Mouse (Mus musculus): Measurements from ENCODE around the gene Cacna1d.

GRCm38 (mm10) chr14:30168902-30169301 is 322.4 kb downstream of the Cacna1d start:
- no peak for TF ChIP-seq CTCF (IDR thresholded peaks at IDR 0.05 in 2 of 3, conservative IDR thresholded peaks at IDR 0.05 in 1 of 3; ENCODE audit: control insufficient read depth in 1 of 3, insufficient read depth in 1 of 3, low read depth in 2 of 3, low read length in 3 of 3, poor library complexity in 1 of 3, severe bottlenecking in 1 of 3)
- no peak for TF ChIP-seq POLR2AphosphoS2 (IDR thresholded peaks at IDR 0.05; ENCODE audit: low read length)
- no peak for TF ChIP-seq UBTF (IDR thresholded peaks at IDR 0.05; ENCODE audit: borderline replicate concordance, insufficient read depth, low read depth, low read length)

All from MEL (cell line).